Mouse (Mus musculus) layer of hippocampus, adult 9-11 months (tissue): ENCODE results near the gene 1810024B03Rik.
"Not testable (repeated sequence)": the region's sequence is repeated elsewhere in the genome, so short reads cannot be mapped to it uniquely, and the experiment has no call there.

Source experiments
- DNase-seq: peaks from one replicate; pipeline ENCODE4 v3.0.0; 2022

Gene 1810024B03Rik

GRCm38 (mm10) chr2:127166261-127166660 lies 41.8 kb downstream of the 1810024B03Rik start:
- not testable (repeated sequence) for DNase-seq

GRCm38 (mm10) chr2:127165675-127166074 lies 42.4 kb downstream of the 1810024B03Rik start:
- no peak for DNase-seq

- DNase-seq: no peak
These were observed 62.4 kb downstream of the 1810024B03Rik start for GRCm38 (mm10) chr2:127145699-127146098.

- peak; percentile 28 for DNase-seq
These were observed 64.7 kb downstream of the 1810024B03Rik start, which contains the start of gene Itpripl1 for GRCm38 (mm10) chr2:127143158-127144063. Gene Itpripl1, minus strand, starts transcription at chr2:127143442.

GRCm38 (mm10) chr2:127142577-127143157 lies 65.4 kb downstream of the 1810024B03Rik start:
- no peak for DNase-seq

GRCm38 (mm10) chr2:127142031-127142430 lies 66.0 kb downstream of the 1810024B03Rik start:
- DNase-seq: no peak

GRCm38 (mm10) chr2:127140011-127140410 lies 68.1 kb downstream of the 1810024B03Rik start:
- DNase-seq: no peak

- no peak for DNase-seq
These were observed 68.5 kb downstream of the 1810024B03Rik start for GRCm38 (mm10) chr2:127139605-127140004.

- DNase-seq: no peak
These were observed 69.0 kb downstream of the 1810024B03Rik start for GRCm38 (mm10) chr2:127139094-127139493.

GRCm38 (mm10) chr2:127138449-127138848 lies 69.6 kb downstream of the 1810024B03Rik start:
- DNase-seq: no peak

- no peak for DNase-seq
These were observed 70.2 kb downstream of the 1810024B03Rik start for GRCm38 (mm10) chr2:127137838-127138420.

- DNase-seq: peak; percentile 57
These were observed 71.1 kb downstream of the 1810024B03Rik start for GRCm38 (mm10) chr2:127136979-127137378.
